Mouse (Mus musculus) stomach, postnatal 0 days (tissue): Measurements from ENCODE around the gene Lclat1. TPM values are rescaled to one million over a fixed set of nuclear protein-coding genes. Genes with fewer than 3 reads are reported as not detected.

Experiments
- ATAC-seq: fragments of 200-750 bp; cut with Nextera tagmentation; 2 replicates; pipeline ENCODE4 v1.8.0; 2017; ENCODE audit not compliant: low FRiP score, low TSS enrichment
- DNase-seq: peaks from one replicate; pipeline ENCODE4 v3.0.0-alpha.2; 2016; ENCODE audit warnings: low spot score
- H3K27ac ChIP-seq: fragments of 300-500 bp; sonication (generic); replicated peaks from 2 replicates; pipeline ENCODE4 v1.5.1; 2014; ENCODE audit warnings: mild to moderate bottlenecking, control low read depth
- H3K27me3 ChIP-seq: fragments of 300-500 bp; sonication (generic); 2 replicates; pipeline ENCODE4 v1.6.1; 2014; ENCODE audit warnings: low read length; ENCODE audit not compliant: control insufficient read depth, insufficient read depth
- H3K36me3 ChIP-seq: fragments of 300-500 bp; sonication (generic); 2 replicates; pipeline ENCODE4 v1.6.1; 2014; ENCODE audit warnings: low read length, mixed read lengths; ENCODE audit not compliant: control insufficient read depth, insufficient read depth
- H3K4me1 ChIP-seq: fragments of 300-500 bp; sonication (generic); replicated peaks from 2 replicates; pipeline ENCODE4 v1.6.1; 2014; ENCODE audit warnings: antibody characterized with exemption; ENCODE audit not compliant: control insufficient read depth, insufficient read depth
- H3K4me2 ChIP-seq: fragments of 300-500 bp; sonication (generic); replicated peaks from 2 replicates; pipeline ENCODE4 v1.6.1; 2014; ENCODE audit warnings: low read depth, mild to moderate bottlenecking, control low read depth, moderate library complexity
- H3K4me3 ChIP-seq: fragments of 300-500 bp; sonication (generic); 2 replicates; pipeline ENCODE4 v1.5.1; 2014; ENCODE audit warnings: low read depth, low read length, control low read depth
- H3K9ac ChIP-seq: fragments of 300-500 bp; sonication (generic); 2 replicates; pipeline ENCODE4 v1.6.1; 2014; ENCODE audit warnings: mild to moderate bottlenecking, low read length, control low read depth, mixed read lengths
- H3K9me3 ChIP-seq: fragments of 300-500 bp; sonication (generic); 2 replicates; pipeline ENCODE4 v1.6.1; 2016; ENCODE audit warnings: low read length; ENCODE audit not compliant: control insufficient read depth
- CTCF ChIP-seq: IDR thresholded peaks from 2 replicates; pipeline ENCODE4 v1.5.1; 2016; ENCODE audit warnings: antibody characterized with exemption, low read depth, mild to moderate bottlenecking, moderate library complexity
- EP300 ChIP-seq: optimal IDR thresholded peaks from 2 replicates; pipeline ENCODE3; 2016; ENCODE audit warnings: antibody characterized with exemption
- WGBS: fragments of 180-500 bp; shearing (Covaris S2); extraction: QIAGEN DNeasy Blood & Tissue Kit; methylation state at CpG from one replicate; pipeline ENCODE4 v1.1.7; 2014; 5-methylcytosine and 5-hydroxymethylcytosine counted together
- polyA plus RNA-seq: library from polyadenylated mRNA; unstranded; fragments of >200 nt; fragmentation: Nextera tagmentation; extraction: Ambion mirVana; gene quantifications from 2 replicates; pipeline ENCODE4 v1.2.1, GENCODE M21; 2015

Lclat1 gene
- polyA plus RNA-seq, 1 experiment from 2014 or later = 4.3 TPM

DNA sequence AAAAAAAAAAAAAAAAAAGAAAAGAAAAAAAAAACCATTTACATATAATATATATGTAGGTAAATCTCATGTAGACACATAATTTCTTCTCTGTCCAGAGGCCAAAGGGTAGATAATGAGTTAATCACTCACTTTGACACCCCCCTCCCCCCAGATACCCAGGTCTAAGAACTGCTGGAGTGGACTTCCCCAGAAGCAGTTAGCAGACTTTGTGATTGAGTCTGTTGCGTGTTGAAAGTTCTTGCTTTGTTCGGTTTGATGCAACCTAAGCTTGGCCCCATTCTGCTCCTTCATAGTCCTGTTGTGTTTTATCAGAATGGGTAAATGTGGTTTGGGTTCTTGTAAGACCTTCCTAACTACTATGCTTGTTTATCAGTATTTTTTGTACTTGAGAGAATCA is 45.9 kb downstream of the Lclat1 start:
- no peaks in the 10 kb centered on the region for H3K9me3 ChIP-seq
- no peak for ATAC-seq
- no peak for DNase-seq
- H3K27ac ChIP-seq = no peak overlapping the region
- WGBS = 92% methylated on average over 2 of the region's 2 CpGs
- TF ChIP-seq EP300 = no peak
- TF ChIP-seq CTCF = no peak
- no peak overlapping the region for H3K9ac ChIP-seq
- no peak overlapping the region for H3K4me2 ChIP-seq
- no peaks in the 10 kb centered on the region for H3K36me3 ChIP-seq
- H3K4me1 ChIP-seq = no peaks in the 10 kb centered on the region
- H3K27me3 ChIP-seq = no peaks in the 10 kb centered on the region
- no peak overlapping the region for H3K4me3 ChIP-seq

DNA sequence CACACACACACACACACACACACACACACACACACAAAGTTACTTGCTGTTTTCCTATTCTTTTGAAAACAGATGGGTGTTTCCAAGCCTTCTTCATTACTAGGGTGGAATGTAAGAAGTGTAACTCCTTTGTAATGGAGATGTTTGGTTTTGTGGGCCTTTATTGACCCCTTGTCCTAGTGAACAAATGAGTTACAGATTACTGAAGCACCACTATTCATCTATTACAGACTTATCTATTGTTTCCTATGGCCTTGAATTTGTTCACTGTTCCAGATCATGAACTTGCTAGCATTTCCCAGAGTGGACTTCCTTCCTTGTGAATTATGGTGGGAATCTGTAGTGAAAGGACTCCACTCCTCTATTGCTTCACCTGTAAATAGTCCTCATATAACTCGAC is 48.8 kb downstream of the Lclat1 start:
- WGBS = 73% methylated on average over 1 of the region's 1 CpGs
- H3K4me3 ChIP-seq = no peak overlapping the region
- TF ChIP-seq CTCF (no peak), EP300 (no peak)
- ATAC-seq (no peak), DNase-seq (no peak)
- H3K9me3 ChIP-seq = no peaks in the 10 kb centered on the region
- H3K4me1 ChIP-seq = no peaks in the 10 kb centered on the region
- H3K4me2 ChIP-seq = no peak overlapping the region
- no peaks in the 10 kb centered on the region for H3K36me3 ChIP-seq
- H3K9ac ChIP-seq = no peak overlapping the region
- no peak overlapping the region for H3K27ac ChIP-seq
- no peaks in the 10 kb centered on the region for H3K27me3 ChIP-seq

DNA sequence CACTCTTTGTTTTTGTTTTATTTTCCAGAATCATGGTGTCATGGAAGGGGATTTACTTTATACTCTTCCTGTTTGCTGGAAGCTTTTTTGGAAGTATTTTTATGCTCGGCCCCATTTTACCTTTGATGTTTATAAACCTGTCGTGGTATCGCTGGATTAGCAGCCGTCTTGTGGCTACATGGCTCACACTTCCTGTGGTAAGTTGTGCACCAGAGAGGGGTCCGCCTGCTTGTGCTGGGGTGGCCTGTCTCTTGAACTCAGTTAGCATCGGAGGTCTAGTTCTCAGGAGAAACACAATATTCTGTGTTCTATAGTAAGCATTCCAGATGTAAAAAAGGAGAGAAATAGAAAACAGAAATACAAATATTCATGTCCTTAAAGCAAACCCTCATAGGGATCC is 54.0 kb downstream of the Lclat1 start:
- Histone ChIP-seq H3K36me3 (no peaks in the 10 kb centered on the region; the same call in 1 of the 2 replicates), H3K27me3 (no peaks in the 10 kb centered on the region), H3K9ac (no peak overlapping the region), H3K4me2 (no peak overlapping the region), H3K9me3 (no peaks in the 10 kb centered on the region), H3K27ac (no peak overlapping the region), H3K4me1 (no peaks in the 10 kb centered on the region), H3K4me3 (no peak overlapping the region)
- no peak for DNase-seq
- WGBS = 60% methylated on average over 6 of the region's 6 CpGs
- no peak for TF ChIP-seq CTCF
- TF ChIP-seq EP300 = no peak
- ATAC-seq = no peak

DNA sequence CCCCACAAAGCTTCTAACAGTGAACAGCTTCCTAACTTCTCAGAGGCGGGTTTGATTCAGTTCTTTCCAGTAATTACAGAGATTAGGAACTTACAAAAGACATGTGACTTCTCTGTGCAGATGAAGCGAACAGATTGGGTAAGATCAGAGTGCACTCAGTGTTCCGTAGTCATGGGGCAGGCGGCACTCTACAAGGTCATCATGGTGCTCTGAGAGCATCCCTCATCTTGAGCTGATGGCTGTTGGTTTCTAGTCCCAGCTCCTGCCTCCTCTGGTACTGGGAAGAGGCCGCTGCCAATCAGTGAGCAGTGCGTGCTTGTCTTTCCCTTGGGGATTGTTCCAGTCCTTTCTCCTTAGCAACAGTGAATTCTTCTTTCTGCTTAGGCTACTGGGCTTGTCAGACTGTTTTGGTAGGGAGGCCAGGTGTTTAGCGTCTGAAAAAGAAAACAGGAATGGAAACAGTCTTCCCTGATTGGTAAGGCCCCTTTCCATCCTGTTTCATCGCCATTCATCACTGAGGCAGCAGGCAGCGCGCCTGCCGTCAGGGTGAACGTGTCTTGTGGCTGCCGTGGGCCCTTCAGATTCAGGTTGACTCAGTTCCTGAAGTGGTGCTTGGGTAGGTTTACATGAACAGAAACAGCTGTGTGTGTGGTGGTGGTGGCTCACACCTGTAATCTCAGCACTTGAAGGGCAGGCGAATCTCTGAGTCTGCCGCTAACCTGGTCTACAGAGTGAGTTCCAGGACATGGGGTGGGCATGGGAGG is 54.8 kb downstream of the Lclat1 start:
- no peaks in the 10 kb centered on the region; the same call in 1 of the 2 replicates for H3K36me3 ChIP-seq
- no peaks in the 10 kb centered on the region for H3K27me3 ChIP-seq
- DNase-seq (no peak), ATAC-seq (no peak)
- no peak overlapping the region for H3K27ac ChIP-seq
- no peaks in the 10 kb centered on the region for H3K9me3 ChIP-seq
- no peak for TF ChIP-seq CTCF
- TF ChIP-seq EP300 = no peak
- H3K4me3 ChIP-seq = no peak overlapping the region
- WGBS = 79% methylated on average over 15 of the region's 15 CpGs
- no peaks in the 10 kb centered on the region for H3K4me1 ChIP-seq
- H3K9ac ChIP-seq = no peak overlapping the region
- no peak overlapping the region for H3K4me2 ChIP-seq

- no peak for ATAC-seq
- TF ChIP-seq CTCF = no peak
- TF ChIP-seq EP300 = no peak
- no peaks in the 10 kb centered on the region for H3K27me3 ChIP-seq
- no peak overlapping the region for H3K4me3 ChIP-seq
- no peak overlapping the region for H3K9ac ChIP-seq
- WGBS = 68% methylated on average over 3 of the region's 3 CpGs
- no peaks in the 10 kb centered on the region for H3K4me1 ChIP-seq
- no peaks in the 10 kb centered on the region for H3K9me3 ChIP-seq
- no peak overlapping the region for H3K4me2 ChIP-seq
- H3K36me3 ChIP-seq = no peaks in the 10 kb centered on the region; the same call in 1 of the 2 replicates
- DNase-seq = no peak
- H3K27ac ChIP-seq = no peak overlapping the region
These were observed 55.8 kb downstream of the Lclat1 start for GRCm38 (mm10) chr17:73163597-73163996.

GRCm38 (mm10) chr17:73164121-73164520 is 56.3 kb downstream of the Lclat1 start:
- DNase-seq = no peak
- H3K9me3 ChIP-seq = no peaks in the 10 kb centered on the region
- H3K4me2 ChIP-seq = no peak overlapping the region
- H3K4me1 ChIP-seq = no peaks in the 10 kb centered on the region
- H3K4me3 ChIP-seq = no peak overlapping the region
- no peaks in the 10 kb centered on the region; the same call in 1 of the 2 replicates for H3K36me3 ChIP-seq
- ATAC-seq = no peak
- 85% methylated on average over 2 of the region's 2 CpGs for WGBS
- no peak overlapping the region for H3K9ac ChIP-seq
- H3K27ac ChIP-seq = no peak overlapping the region
- TF ChIP-seq EP300 (no peak), CTCF (no peak)
- H3K27me3 ChIP-seq = no peaks in the 10 kb centered on the region
